Mouse (Mus musculus): ENCODE data around the gene Ano1. TPM values are rescaled to one million over a fixed set of nuclear protein-coding genes. Genes with fewer than 3 reads are reported as not detected.

The Ano1 gene
- polyA plus RNA-seq, 1 experiment from 2014 or later, result 6.2 TPM

DNA sequence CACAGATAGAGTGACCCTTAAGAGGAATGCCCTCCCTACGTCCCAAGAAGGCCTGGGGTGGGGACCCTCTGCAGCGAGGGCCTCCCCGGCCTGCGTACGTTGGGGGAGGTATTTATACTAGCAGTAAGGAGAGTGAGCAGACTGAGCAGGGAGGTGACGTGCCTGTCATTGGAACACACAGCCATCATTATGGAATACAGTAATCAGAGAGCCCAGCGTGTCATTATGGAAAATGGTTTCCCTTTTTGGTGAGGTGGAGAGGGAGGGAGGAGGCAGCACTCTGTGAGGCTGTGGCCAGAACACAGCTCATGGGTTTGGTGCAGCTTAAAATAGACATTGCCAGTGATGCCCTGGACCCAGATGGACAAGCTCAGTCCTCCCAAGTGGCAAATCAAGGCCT, 11.1 kb downstream of the Ano1 start:
- WGBS, result 72% methylated on average over 7 of the region's 7 CpGs
- Histone ChIP-seq H3K9me3 (ENCODE audit: control insufficient read depth, low read length) (no peaks in the 10 kb centered on the region), H3K4me2 (replicated peaks; ENCODE audit: low read depth, low read length) (no peak overlapping the region), H3K27me3 (ENCODE audit: control insufficient read depth, insufficient read depth, low read length) (peaks cover 4% of the 10 kb centered on the region), H3K27ac (ENCODE audit: low read depth, low read length) (no peak overlapping the region), H3K4me3 (ENCODE audit: low read depth, low read length) (no peak overlapping the region), H3K36me3 (ENCODE audit: control insufficient read depth, insufficient read depth, low read length) (no peaks in the 10 kb centered on the region), H3K9ac (ENCODE audit: low read depth, low read length) (no peak overlapping the region), H3K4me1 (replicated peaks; ENCODE audit: control insufficient read depth, insufficient read depth, low read length) (peaks cover 7% of the 10 kb centered on the region; the same call in 1 of the 2 replicates)
- DNase-seq (ENCODE audit: low spot score) (no peak), ATAC-seq (ENCODE audit: low FRiP score) (no peak)

DNA sequence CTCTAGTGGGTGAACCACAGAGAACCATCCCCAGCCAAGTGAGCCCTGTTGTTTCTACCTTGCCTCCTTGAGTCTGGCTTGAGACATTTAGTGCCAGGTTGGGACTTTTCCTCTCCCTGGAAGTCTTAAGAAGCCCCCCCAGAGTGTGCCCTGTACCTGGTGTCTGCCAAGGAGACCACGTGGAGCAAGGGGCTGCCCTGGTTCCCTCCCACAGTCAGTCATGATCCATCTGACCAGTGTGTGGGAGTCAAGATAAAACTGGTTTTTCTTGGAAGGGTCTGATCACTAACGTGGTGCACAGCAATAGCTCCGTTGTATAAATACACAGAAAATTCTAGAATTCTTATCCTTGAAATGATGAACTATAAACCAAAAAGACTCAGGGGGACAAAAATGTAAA, 12.0 kb downstream of the Ano1 start:
- no peak overlapping the region for H3K27ac ChIP-seq (ENCODE audit: low read depth, low read length)
- no peaks in the 10 kb centered on the region for H3K36me3 ChIP-seq (ENCODE audit: control insufficient read depth, insufficient read depth, low read length)
- H3K27me3 ChIP-seq (ENCODE audit: control insufficient read depth, insufficient read depth, low read length), result peaks cover 4% of the 10 kb centered on the region
- peaks cover 7% of the 10 kb centered on the region; the same call in 1 of the 2 replicates for H3K4me1 ChIP-seq (replicated peaks; ENCODE audit: control insufficient read depth, insufficient read depth, low read length)
- DNase-seq (ENCODE audit: low spot score) (no peak), ATAC-seq (ENCODE audit: low FRiP score) (no peak)
- 56% methylated on average over 3 of the region's 3 CpGs for WGBS
- H3K9me3 ChIP-seq (ENCODE audit: control insufficient read depth, low read length), result no peaks in the 10 kb centered on the region
- no peak overlapping the region for H3K9ac ChIP-seq (ENCODE audit: low read depth, low read length)
- no peak overlapping the region for H3K4me3 ChIP-seq (ENCODE audit: low read depth, low read length)
- H3K4me2 ChIP-seq (replicated peaks; ENCODE audit: low read depth, low read length), result no peak overlapping the region

DNA sequence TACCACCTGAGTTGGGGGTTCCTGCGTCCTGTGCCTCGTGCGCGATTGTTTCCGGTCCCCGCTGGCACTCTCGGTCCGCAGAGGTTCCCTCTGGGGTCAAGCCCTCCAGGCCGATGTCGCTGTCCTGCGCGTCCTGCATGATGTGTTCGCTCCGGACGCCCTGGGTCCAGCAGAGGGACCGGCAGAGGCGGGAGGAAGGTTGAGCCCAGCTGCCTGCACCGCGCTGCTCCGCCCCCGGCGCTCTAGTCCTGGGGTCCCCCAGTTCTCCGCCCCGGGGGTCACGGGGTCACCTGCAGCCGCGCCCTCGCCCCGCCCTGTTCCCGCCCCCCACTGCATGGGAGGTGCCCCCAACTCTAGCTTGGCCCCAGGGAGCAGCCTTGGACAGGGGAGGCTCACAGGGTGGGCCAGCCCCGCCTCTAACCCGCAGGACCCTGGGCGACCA, 13.4 kb downstream of the Ano1 start:
- no peak overlapping the region for H3K27ac ChIP-seq (ENCODE audit: low read depth, low read length)
- peak overlapping the region; percentile 21 for H3K9ac ChIP-seq (ENCODE audit: low read depth, low read length)
- peaks cover 4% of the 10 kb centered on the region for H3K27me3 ChIP-seq (ENCODE audit: control insufficient read depth, insufficient read depth, low read length)
- 0 out of 2 replicates have a peak, but pooled peaks have one; percentile 30 for ATAC-seq (ENCODE audit: low FRiP score)
- peak; percentile 36 for DNase-seq (ENCODE audit: low spot score)
- peaks cover 7% of the 10 kb centered on the region; the same call in 1 of the 2 replicates for H3K4me1 ChIP-seq (replicated peaks; ENCODE audit: control insufficient read depth, insufficient read depth, low read length)
- no peaks in the 10 kb centered on the region for H3K9me3 ChIP-seq (ENCODE audit: control insufficient read depth, low read length)
- H3K36me3 ChIP-seq (ENCODE audit: control insufficient read depth, insufficient read depth, low read length), result no peaks in the 10 kb centered on the region
- under 1% methylated on average over 33 of the region's 33 CpGs for WGBS
- H3K4me3 ChIP-seq (ENCODE audit: low read depth, low read length), result peak overlapping the region; percentile 34
- peak overlapping the region; percentile 85 for H3K4me2 ChIP-seq (replicated peaks; ENCODE audit: low read depth, low read length)

DNA sequence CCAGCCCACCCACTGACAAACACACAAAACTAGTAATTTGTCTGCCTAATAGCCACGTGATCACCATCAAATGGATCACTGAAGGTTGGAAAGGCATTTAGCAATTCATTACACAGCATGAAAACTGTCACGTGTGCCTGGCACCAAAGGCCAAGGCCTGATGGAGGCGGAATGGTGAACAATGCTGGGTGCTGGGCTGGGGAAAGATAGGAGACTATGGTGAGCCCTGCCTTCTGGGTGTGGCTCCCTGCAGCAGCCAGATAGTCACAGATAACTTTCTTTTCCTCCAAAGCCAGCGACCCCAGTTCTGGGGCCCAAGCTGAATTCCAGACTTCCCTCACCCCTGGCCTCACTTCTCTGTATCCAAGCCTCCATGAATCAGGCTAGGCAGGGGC, 19.9 kb downstream of the Ano1 start:
- Histone ChIP-seq H3K4me2 (replicated peaks; ENCODE audit: low read depth, low read length) (no peak overlapping the region), H3K36me3 (ENCODE audit: control insufficient read depth, insufficient read depth, low read length) (no peaks in the 10 kb centered on the region), H3K27me3 (ENCODE audit: control insufficient read depth, insufficient read depth, low read length) (no peaks in the 10 kb centered on the region), H3K4me3 (ENCODE audit: low read depth, low read length) (no peak overlapping the region), H3K9ac (ENCODE audit: low read depth, low read length) (no peak overlapping the region), H3K9me3 (ENCODE audit: control insufficient read depth, low read length) (no peaks in the 10 kb centered on the region), H3K27ac (ENCODE audit: low read depth, low read length) (no peak overlapping the region), H3K4me1 (replicated peaks; ENCODE audit: control insufficient read depth, insufficient read depth, low read length) (no peaks in the 10 kb centered on the region)
- 41% methylated on average over 4 of the region's 4 CpGs for WGBS
- DNase-seq (ENCODE audit: low spot score), result no peak
- ATAC-seq (ENCODE audit: low FRiP score), result no peak

DNA sequence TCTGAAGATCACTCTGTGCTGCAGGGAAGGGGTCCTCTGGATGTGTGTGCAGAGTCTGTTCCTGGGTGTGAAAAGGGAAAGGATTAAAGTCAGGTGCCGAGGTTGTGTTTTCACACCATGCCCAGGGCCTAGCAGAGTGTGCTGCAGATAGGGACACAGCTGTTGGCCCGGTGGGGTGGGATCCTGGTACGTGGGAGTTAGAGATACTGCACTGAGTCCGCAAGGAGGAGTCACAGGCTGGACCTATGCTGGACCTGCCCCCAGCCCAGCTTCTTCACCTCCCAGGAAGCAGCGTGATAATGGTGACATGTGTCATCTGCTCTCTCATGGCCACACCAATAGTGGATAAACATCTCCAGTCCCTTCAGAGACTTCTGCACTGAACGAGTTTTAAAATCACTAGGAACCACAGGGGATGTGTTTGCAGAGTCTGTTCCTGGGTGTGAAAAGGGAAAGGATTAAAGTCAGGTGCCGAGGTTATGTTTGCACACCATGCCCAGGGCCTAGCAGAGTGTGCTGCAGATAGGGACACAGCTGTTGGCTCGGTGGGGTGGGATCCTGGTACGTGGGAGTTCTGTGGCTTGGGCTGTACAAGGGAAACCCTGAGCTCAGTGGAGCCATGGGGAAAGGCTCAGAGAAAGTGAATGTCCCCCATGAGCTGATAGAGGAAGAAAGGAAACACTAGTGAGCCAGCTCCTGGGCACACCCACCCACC, 20.4 kb downstream of the Ano1 start:
- Histone ChIP-seq H3K9ac (ENCODE audit: low read depth, low read length) (no peak overlapping the region), H3K4me3 (ENCODE audit: low read depth, low read length) (no peak overlapping the region), H3K4me1 (replicated peaks; ENCODE audit: control insufficient read depth, insufficient read depth, low read length) (no peaks in the 10 kb centered on the region), H3K9me3 (ENCODE audit: control insufficient read depth, low read length) (no peaks in the 10 kb centered on the region), H3K4me2 (replicated peaks; ENCODE audit: low read depth, low read length) (no peak overlapping the region), H3K27ac (ENCODE audit: low read depth, low read length) (no peak overlapping the region), H3K27me3 (ENCODE audit: control insufficient read depth, insufficient read depth, low read length) (no peaks in the 10 kb centered on the region), H3K36me3 (ENCODE audit: control insufficient read depth, insufficient read depth, low read length) (no peaks in the 10 kb centered on the region)
- DNase-seq (ENCODE audit: low spot score) (no peak), ATAC-seq (ENCODE audit: low FRiP score) (0 out of 2 replicates have a peak, but pooled peaks have one; percentile 19)
- 69% methylated on average over 9 of the region's 9 CpGs for WGBS

DNA sequence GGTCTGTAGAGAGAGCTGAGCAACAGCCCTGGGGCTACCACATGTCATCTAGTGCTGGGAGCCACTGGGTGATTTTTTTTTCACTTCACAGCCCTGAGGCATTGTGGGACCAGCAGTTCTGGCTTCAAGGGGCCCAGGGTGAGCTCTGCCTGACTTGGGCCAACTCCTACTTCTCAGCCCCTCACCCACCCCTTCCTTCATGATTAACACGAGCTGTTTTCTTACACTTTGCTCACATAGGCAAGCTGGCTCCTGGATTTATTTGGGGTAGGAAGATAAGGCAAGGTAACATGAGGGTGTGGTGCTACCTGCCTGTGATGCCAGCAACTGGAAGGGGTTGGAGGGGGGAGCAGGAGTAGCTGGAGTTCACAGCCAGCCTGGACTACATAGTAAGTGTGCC, 27.5 kb downstream of the Ano1 start:
- Histone ChIP-seq H3K9ac (ENCODE audit: low read depth, low read length) (no peak overlapping the region), H3K27me3 (ENCODE audit: control insufficient read depth, insufficient read depth, low read length) (no peaks in the 10 kb centered on the region), H3K4me3 (ENCODE audit: low read depth, low read length) (no peak overlapping the region), H3K27ac (ENCODE audit: low read depth, low read length) (no peak overlapping the region), H3K36me3 (ENCODE audit: control insufficient read depth, insufficient read depth, low read length) (no peaks in the 10 kb centered on the region), H3K9me3 (ENCODE audit: control insufficient read depth, low read length) (no peaks in the 10 kb centered on the region), H3K4me1 (replicated peaks; ENCODE audit: control insufficient read depth, insufficient read depth, low read length) (no peaks in the 10 kb centered on the region), H3K4me2 (replicated peaks; ENCODE audit: low read depth, low read length) (no peak overlapping the region)
- ATAC-seq (ENCODE audit: low FRiP score) (no peak), DNase-seq (ENCODE audit: low spot score) (no peak)
- 56% methylated on average over 1 of the region's 1 CpGs for WGBS

DNA sequence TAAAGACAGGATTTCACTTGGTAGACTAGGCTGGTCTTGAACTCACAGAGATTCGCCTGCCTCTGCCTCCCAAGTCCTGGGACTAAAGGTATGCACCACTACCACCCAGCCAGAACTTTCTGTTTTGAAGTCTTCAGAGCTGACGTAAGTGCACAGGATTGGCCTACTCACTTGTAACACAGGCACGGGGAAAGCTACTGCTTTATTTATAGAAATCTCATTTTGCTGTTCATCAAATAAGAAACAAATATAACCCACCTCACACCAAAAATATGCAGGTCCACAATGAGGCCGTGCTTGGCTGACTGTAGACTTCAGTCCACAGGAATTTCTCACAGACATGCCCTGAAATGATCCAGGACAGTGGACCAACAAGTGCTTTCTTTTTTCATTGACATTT, 31.8 kb downstream of the Ano1 start:
- H3K9ac ChIP-seq (ENCODE audit: low read depth, low read length), result no peak overlapping the region
- DNase-seq (ENCODE audit: low spot score), result no peak
- H3K4me2 ChIP-seq (replicated peaks; ENCODE audit: low read depth, low read length), result no peak overlapping the region
- WGBS, result 90% methylated on average over 4 of the region's 4 CpGs
- no peaks in the 10 kb centered on the region for H3K36me3 ChIP-seq (ENCODE audit: control insufficient read depth, insufficient read depth, low read length)
- no peak overlapping the region for H3K4me3 ChIP-seq (ENCODE audit: low read depth, low read length)
- H3K27me3 ChIP-seq (ENCODE audit: control insufficient read depth, insufficient read depth, low read length), result no peaks in the 10 kb centered on the region
- no peaks in the 10 kb centered on the region for H3K9me3 ChIP-seq (ENCODE audit: control insufficient read depth, low read length)
- H3K4me1 ChIP-seq (replicated peaks; ENCODE audit: control insufficient read depth, insufficient read depth, low read length), result no peaks in the 10 kb centered on the region
- no peak for ATAC-seq (ENCODE audit: low FRiP score)
- no peak overlapping the region for H3K27ac ChIP-seq (ENCODE audit: low read depth, low read length)

DNA sequence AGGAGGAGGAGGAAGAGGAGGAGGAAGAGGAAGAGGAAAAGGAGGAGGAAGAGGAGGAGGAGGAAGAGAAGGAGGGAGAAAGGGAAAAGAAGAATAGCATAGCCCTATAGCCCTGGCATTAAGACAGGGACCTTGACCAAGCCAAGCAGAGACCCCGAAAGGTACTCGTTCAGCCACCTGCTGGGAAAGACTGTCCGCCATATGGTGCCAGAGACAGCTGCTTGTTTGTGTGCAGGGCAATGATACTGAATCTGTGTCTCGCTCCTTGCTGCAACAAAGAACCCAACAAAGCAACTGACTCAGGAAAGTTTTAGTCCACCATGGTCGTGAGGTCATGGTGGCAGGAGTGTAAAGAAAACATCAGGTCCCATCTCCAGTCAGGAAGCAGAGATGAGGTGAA, 34.0 kb downstream of the Ano1 start:
- H3K4me1 ChIP-seq (replicated peaks; ENCODE audit: control insufficient read depth, insufficient read depth, low read length), result no peaks in the 10 kb centered on the region
- H3K9ac ChIP-seq (ENCODE audit: low read depth, low read length), result no peak overlapping the region
- ATAC-seq (ENCODE audit: low FRiP score) (no peak), DNase-seq (ENCODE audit: low spot score) (no peak)
- no peaks in the 10 kb centered on the region for H3K9me3 ChIP-seq (ENCODE audit: control insufficient read depth, low read length)
- no peak overlapping the region for H3K4me3 ChIP-seq (ENCODE audit: low read depth, low read length)
- no peaks in the 10 kb centered on the region for H3K36me3 ChIP-seq (ENCODE audit: control insufficient read depth, insufficient read depth, low read length)
- no peak overlapping the region for H3K4me2 ChIP-seq (replicated peaks; ENCODE audit: low read depth, low read length)
- no peak overlapping the region for H3K27ac ChIP-seq (ENCODE audit: low read depth, low read length)
- no peaks in the 10 kb centered on the region for H3K27me3 ChIP-seq (ENCODE audit: control insufficient read depth, insufficient read depth, low read length)
- WGBS, result 82% methylated on average over 5 of the region's 5 CpGs

DNA sequence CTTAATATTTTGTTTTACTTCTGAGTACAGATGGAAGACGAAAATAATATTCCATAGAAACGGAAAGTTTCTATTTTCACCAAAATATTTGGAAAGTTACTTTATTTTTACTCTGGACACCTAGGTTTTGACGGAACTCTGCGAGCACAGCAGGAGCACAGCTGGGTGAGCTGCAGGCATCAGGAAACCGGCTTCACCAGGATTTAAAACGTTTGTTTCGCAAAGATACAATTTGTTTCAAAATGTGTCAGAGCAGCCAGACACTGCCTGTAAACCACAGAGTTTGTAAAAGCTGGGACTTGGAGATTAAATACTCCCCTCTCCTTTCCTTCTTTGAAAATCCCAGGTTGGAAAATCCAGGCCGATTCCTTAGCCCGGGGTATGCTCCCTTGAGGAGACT, 53.9 kb downstream of the Ano1 start:
- Histone ChIP-seq H3K27ac (ENCODE audit: low read depth, low read length) (no peak overlapping the region), H3K9me3 (ENCODE audit: control insufficient read depth, low read length) (no peaks in the 10 kb centered on the region), H3K4me1 (replicated peaks; ENCODE audit: control insufficient read depth, insufficient read depth, low read length) (no peaks in the 10 kb centered on the region), H3K9ac (ENCODE audit: low read depth, low read length) (no peak overlapping the region), H3K27me3 (ENCODE audit: control insufficient read depth, insufficient read depth, low read length) (no peaks in the 10 kb centered on the region; the same call in 1 of the 2 replicates), H3K4me3 (ENCODE audit: low read depth, low read length) (no peak overlapping the region), H3K36me3 (ENCODE audit: control insufficient read depth, insufficient read depth, low read length) (no peaks in the 10 kb centered on the region), H3K4me2 (replicated peaks; ENCODE audit: low read depth, low read length) (no peak overlapping the region)
- WGBS, result 78% methylated on average over 9 of the region's 9 CpGs
- no peak for DNase-seq (ENCODE audit: low spot score)
- no peak for ATAC-seq (ENCODE audit: low FRiP score)
